Mouse (Mus musculus): ENCODE measurements around the gene Pigk. TPM values are rescaled to one million over a fixed set of nuclear protein-coding genes. Genes with fewer than 3 reads are reported as not detected.

The Pigk gene
- polyA plus RNA-seq, 1 experiment from 2014 or later, result 42.8 TPM

DNA sequence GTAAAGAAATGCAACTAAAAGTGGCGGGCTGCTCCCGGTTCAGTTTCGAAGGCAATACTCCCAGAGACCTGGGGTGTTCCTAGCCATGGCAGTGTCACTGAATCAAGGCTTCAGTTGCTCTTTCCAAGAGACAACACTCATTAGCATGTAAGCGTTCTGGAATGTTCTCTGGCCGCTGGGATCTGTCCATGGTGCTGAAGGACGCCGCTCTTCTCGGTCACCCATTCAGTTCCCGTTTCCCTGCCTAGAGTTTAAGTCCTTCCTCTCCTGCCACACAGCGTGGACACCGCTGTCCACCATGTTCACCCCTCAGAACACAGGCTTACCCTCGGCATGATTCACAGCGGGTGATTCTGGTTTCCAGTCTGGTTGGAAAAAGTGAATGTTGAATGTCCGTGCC lies 107.3 kb downstream of the Pigk start:
- ATAC-seq (ENCODE audit: borderline replicate concordance, extremely low read depth, low FRiP score, low TSS enrichment), result peak; percentile 59; the same call in 1 of the 2 replicates
- no peaks in the 10 kb centered on the region for H3K27me3 ChIP-seq
- no peaks in the 10 kb centered on the region for H3K4me1 ChIP-seq
- H3K9ac ChIP-seq, result no peak overlapping the region
- no peak overlapping the region for H3K4me2 ChIP-seq
- H3K4me3 ChIP-seq, result no peak overlapping the region
- WGBS, result 48% methylated on average over 14 of the region's 14 CpGs
- no peaks in the 10 kb centered on the region for H3K9me3 ChIP-seq
- H3K36me3 ChIP-seq, result no peaks in the 10 kb centered on the region
- no peak overlapping the region for H3K27ac ChIP-seq

DNA sequence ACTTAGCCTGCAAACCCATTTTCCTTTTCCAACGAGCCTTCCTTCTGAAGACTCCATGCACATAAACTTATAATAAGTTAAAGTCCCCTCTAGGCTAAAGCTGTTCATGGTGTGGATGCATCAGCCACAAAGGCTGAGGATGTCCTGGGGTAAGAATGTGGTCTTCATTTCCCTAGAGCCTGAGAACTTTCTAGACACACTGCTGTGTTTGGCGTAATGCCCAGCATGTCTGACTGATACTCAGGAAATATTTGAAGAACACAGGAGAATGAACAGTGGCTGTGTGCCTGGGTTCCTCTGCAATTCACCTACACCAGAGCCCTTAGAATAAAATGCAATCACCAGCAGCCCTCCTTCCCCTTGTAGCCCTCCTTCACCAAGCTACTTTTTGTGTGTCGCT lies 117.5 kb downstream of the Pigk start:
- Histone ChIP-seq H3K4me2 (no peak overlapping the region), H3K4me1 (no peaks in the 10 kb centered on the region; the same call in 1 of the 2 replicates), H3K9ac (no peak overlapping the region), H3K36me3 (no peaks in the 10 kb centered on the region), H3K27me3 (no peaks in the 10 kb centered on the region), H3K9me3 (no peaks in the 10 kb centered on the region), H3K4me3 (no peak overlapping the region), H3K27ac (no peak overlapping the region)
- ATAC-seq (ENCODE audit: borderline replicate concordance, extremely low read depth, low FRiP score, low TSS enrichment), result no peak
- WGBS, result 67% methylated on average over 3 of the region's 3 CpGs

DNA sequence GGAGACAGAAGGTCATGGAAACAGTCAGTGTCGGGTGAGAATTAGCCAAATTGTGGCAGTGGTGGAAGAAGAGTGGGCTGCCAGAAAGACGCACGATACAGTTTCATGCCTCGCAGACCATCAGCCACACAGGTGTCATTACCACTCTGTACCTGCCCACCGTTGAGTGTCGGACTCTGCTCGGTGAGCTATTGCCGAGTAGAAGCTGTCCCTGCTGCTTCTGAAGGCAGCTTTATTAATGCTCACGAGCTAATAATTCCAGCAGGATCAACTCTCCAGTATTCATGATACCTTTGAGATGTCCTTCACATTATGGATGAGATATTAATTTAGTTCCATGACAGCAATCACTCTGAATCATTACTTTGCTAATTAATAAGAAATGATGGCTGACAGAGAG lies 118.1 kb downstream of the Pigk start:
- Histone ChIP-seq H3K27ac (no peak overlapping the region), H3K4me2 (no peak overlapping the region), H3K36me3 (no peaks in the 10 kb centered on the region), H3K27me3 (no peaks in the 10 kb centered on the region), H3K4me3 (no peak overlapping the region), H3K9ac (no peak overlapping the region), H3K4me1 (no peaks in the 10 kb centered on the region; the same call in 1 of the 2 replicates), H3K9me3 (no peaks in the 10 kb centered on the region)
- ATAC-seq (ENCODE audit: borderline replicate concordance, extremely low read depth, low FRiP score, low TSS enrichment), result no peak
- 74% methylated on average over 9 of the region's 9 CpGs for WGBS

DNA sequence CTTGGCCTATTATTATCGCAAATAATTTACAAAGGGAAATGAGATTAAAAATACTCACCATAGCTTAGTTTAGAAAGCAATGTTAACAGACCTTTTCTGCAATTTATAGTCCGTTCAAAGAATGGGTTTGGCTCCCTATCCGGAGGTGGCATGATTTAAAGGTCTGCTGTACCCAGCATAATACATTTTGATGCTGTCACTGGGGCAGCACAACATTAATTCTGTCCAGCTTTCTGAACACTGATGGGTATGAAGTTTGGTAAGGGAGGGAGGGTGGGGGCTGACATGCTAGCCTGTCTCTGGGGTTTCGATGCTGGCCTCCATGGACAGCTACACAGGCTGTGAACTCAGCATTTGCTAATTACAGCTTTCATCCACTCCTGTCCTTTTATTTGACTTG lies 118.5 kb downstream of the Pigk start:
- no peaks in the 10 kb centered on the region; the same call in 1 of the 2 replicates for H3K4me1 ChIP-seq
- H3K36me3 ChIP-seq, result no peaks in the 10 kb centered on the region
- no peak overlapping the region for H3K4me2 ChIP-seq
- no peak overlapping the region for H3K4me3 ChIP-seq
- H3K27ac ChIP-seq, result no peak overlapping the region
- no peaks in the 10 kb centered on the region for H3K9me3 ChIP-seq
- no peak overlapping the region for H3K9ac ChIP-seq
- H3K27me3 ChIP-seq, result no peaks in the 10 kb centered on the region
- no peak for ATAC-seq (ENCODE audit: borderline replicate concordance, extremely low read depth, low FRiP score, low TSS enrichment)
- 72% methylated on average over 4 of the region's 4 CpGs for WGBS

DNA sequence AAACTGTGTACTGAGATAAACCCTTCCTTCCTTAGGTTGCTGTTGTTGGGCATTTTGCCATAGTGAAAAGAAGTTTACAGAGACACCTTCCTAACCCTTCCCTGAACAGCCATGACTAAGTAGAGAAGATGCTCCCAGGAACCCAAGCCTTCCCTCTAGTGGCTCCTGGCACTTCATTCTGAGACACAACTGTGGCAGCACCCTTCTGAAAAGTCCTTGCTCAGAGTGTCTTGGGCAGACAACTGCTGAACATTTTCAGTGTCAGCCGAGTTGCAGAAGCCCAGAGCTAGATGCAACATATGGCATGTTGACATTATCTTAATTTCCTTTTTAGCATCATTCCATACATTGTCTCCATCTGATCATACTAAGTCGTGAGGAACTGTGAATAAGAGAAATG lies 123.5 kb downstream of the Pigk start:
- H3K4me3 ChIP-seq, result no peak overlapping the region
- no peak for ATAC-seq (ENCODE audit: borderline replicate concordance, extremely low read depth, low FRiP score, low TSS enrichment)
- H3K27me3 ChIP-seq, result no peaks in the 10 kb centered on the region
- H3K27ac ChIP-seq, result no peak overlapping the region
- H3K9me3 ChIP-seq, result no peaks in the 10 kb centered on the region
- no peak overlapping the region for H3K9ac ChIP-seq
- WGBS, result 46% methylated on average over 2 of the region's 2 CpGs
- H3K36me3 ChIP-seq, result no peaks in the 10 kb centered on the region
- H3K4me1 ChIP-seq, result no peaks in the 10 kb centered on the region
- H3K4me2 ChIP-seq, result no peak overlapping the region

DNA sequence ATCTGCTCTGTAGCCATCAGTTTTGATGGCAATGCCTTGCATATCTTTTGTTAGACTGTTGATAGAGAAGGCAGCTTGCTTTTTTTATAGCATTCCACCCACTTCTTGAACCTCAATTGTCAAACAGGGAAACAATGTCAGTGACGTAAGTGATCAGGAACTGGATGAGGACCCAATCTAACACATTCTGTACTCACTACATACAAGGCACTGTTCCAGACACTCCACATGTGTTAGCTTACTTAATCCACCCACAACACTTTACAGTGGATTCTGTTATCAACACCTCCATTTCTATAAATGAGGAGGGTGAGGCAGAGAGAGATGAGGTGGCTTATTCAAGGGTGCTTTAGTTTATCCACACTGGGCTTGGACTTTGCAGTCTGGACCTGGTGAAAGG lies 124.0 kb downstream of the Pigk start:
- H3K36me3 ChIP-seq, result no peaks in the 10 kb centered on the region
- no peaks in the 10 kb centered on the region for H3K9me3 ChIP-seq
- H3K9ac ChIP-seq, result no peak overlapping the region
- H3K4me3 ChIP-seq, result no peak overlapping the region
- H3K27me3 ChIP-seq, result no peaks in the 10 kb centered on the region
- 66% methylated on average over 1 of the region's 1 CpGs for WGBS
- H3K27ac ChIP-seq, result no peak overlapping the region
- no peaks in the 10 kb centered on the region for H3K4me1 ChIP-seq
- H3K4me2 ChIP-seq, result no peak overlapping the region
- ATAC-seq (ENCODE audit: borderline replicate concordance, extremely low read depth, low FRiP score, low TSS enrichment), result no peak

DNA sequence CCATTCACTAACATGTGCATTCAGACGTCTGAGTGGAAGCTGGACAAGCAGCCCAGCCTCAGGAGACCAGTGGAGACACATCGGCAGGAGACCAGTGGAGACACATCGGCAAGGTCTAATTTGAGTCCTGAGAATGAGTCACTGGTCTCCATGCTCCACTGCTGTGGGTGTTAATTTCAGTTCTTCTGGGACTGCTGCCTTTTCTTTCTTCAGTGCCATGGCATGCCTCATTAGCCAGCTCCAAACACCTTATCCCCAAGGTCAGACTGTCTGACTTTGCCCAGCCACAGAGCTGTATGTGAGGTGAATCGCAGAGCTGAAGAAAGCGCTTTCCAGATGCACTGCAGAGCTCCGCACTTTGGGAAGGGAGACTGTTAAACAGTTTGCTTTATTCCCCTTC lies 127.4 kb downstream of the Pigk start:
- no peaks in the 10 kb centered on the region for H3K9me3 ChIP-seq
- H3K27ac ChIP-seq, result no peak overlapping the region
- H3K36me3 ChIP-seq, result no peaks in the 10 kb centered on the region
- H3K9ac ChIP-seq, result no peak overlapping the region
- H3K27me3 ChIP-seq, result no peaks in the 10 kb centered on the region
- 87% methylated on average over 6 of the region's 6 CpGs for WGBS
- H3K4me2 ChIP-seq, result no peak overlapping the region
- ATAC-seq (ENCODE audit: borderline replicate concordance, extremely low read depth, low FRiP score, low TSS enrichment), result no peak
- no peak overlapping the region for H3K4me3 ChIP-seq
- H3K4me1 ChIP-seq, result no peaks in the 10 kb centered on the region

DNA sequence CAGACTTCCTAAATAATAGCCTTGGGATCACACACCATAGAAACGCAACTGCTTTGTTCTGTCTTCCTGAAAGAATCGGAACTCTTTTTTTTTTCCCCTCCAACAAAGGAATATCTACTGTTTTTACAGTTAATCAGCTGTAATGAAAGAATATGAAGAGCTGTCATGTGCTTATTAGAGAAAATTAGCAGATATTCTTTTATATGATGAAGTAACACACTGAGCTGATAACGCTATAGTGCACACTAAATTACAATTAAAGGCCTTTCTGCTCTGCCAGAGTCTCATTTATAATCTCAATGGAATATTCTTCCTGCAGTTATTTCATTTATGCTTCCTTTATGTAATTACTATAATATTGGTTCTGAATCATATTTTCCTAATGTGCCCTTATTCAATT lies 128.7 kb downstream of the Pigk start:
- WGBS, result 64% methylated on average over 3 of the region's 3 CpGs
- H3K9ac ChIP-seq, result no peak overlapping the region
- ATAC-seq (ENCODE audit: borderline replicate concordance, extremely low read depth, low FRiP score, low TSS enrichment), result no peak

DNA sequence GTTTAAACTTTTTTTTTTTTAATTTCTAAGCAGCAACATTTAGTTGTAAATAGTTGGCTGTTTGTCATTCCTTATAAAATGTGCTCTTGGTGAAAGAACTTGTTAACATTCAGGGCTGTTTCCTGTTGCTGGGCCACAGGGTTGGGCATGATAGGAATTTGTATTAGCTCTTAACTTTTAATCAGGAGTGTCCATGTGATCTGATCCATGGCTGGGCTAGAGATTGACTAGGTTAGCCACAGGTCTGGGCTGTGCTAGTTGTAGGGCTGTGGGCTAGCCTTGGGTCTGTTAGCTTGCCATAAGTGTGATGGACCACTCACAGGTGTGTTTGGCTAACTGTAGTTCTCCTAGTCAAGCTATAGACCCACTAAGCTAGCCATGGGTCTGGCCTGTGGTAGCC lies 130.0 kb downstream of the Pigk start:
- H3K4me1 ChIP-seq, result no peaks in the 10 kb centered on the region
- H3K4me3 ChIP-seq, result no peak overlapping the region
- H3K27ac ChIP-seq, result no peak overlapping the region
- no peaks in the 10 kb centered on the region for H3K27me3 ChIP-seq
- H3K36me3 ChIP-seq, result no peaks in the 10 kb centered on the region
- no peaks in the 10 kb centered on the region for H3K9me3 ChIP-seq
- ATAC-seq (ENCODE audit: borderline replicate concordance, extremely low read depth, low FRiP score, low TSS enrichment), result no peak
- no peak overlapping the region for H3K4me2 ChIP-seq
- no peak overlapping the region for H3K9ac ChIP-seq

More for the DNA sequence above, 128.7 kb downstream of the Pigk start:
- H3K4me3 ChIP-seq, result no peak overlapping the region
- no peak overlapping the region for H3K4me2 ChIP-seq
- H3K27ac ChIP-seq, result no peak overlapping the region
- H3K4me1 ChIP-seq, result no peaks in the 10 kb centered on the region
- H3K36me3 ChIP-seq, result no peaks in the 10 kb centered on the region
- no peaks in the 10 kb centered on the region for H3K27me3 ChIP-seq
- no peaks in the 10 kb centered on the region for H3K9me3 ChIP-seq

DNA sequence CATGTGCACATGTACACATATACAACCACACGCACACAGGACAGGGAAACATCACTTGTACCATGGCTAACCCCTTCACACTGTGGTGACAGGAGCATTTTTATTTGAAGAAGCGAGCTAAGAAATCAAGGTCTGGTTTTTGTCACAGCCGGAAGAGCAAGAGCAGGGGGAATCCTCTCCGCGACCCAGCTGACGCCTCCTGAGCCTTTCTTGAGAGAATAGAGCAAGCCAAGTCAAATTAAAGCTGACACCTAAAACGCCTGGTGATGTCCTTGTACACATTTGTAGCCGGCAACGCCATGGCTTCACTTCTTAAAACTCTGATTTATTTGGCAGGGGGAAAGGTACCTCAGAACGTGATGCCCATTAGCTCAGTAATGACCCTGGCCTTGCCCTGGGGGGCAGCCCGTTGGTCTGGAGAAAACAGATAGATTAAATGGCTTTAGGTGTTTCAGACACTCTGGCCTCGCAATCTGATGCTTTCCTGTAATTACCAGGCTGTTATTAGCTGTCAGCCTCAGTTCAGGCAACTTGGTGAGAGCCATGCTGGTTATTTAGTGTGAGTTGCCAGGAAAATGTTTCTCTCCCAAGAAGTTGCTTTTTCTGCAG lies 141.2 kb downstream of the Pigk start:
- 57% methylated on average over 12 of the region's 12 CpGs for WGBS
- H3K4me1 ChIP-seq, result no peaks in the 10 kb centered on the region
- no peak overlapping the region for H3K4me2 ChIP-seq
- no peaks in the 10 kb centered on the region for H3K9me3 ChIP-seq
- H3K27me3 ChIP-seq, result no peaks in the 10 kb centered on the region
- no peak for ATAC-seq (ENCODE audit: borderline replicate concordance, extremely low read depth, low FRiP score, low TSS enrichment)
- no peak overlapping the region for H3K9ac ChIP-seq
- H3K4me3 ChIP-seq, result no peak overlapping the region
- H3K27ac ChIP-seq, result no peak overlapping the region
- H3K36me3 ChIP-seq, result no peaks in the 10 kb centered on the region

DNA sequence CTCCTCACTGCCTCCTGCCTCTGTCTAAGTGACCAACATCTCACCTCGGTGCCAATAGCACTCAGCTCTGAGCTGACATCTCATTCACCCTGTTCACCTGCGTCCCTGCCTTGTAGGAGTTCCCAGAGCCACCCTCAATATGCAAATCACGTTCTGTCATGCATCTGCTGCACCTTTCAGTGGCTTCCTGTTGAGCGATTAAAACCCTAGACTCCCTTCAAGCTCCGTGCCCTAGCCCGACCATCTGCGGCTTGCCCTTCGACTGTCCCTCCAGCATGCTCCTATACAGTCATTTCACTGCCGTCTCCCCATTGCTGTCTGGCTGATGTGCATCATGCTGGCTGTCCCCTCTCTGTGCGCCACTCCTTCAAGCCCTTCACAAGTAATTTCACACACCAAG lies 142.2 kb downstream of the Pigk start:
- Histone ChIP-seq H3K9me3 (no peaks in the 10 kb centered on the region), H3K4me2 (no peak overlapping the region), H3K27me3 (no peaks in the 10 kb centered on the region), H3K9ac (no peak overlapping the region), H3K36me3 (no peaks in the 10 kb centered on the region), H3K4me1 (no peaks in the 10 kb centered on the region), H3K4me3 (no peak overlapping the region), H3K27ac (no peak overlapping the region)
- ATAC-seq (ENCODE audit: borderline replicate concordance, extremely low read depth, low FRiP score, low TSS enrichment), result no peak
- 61% methylated on average over 10 of the region's 10 CpGs for WGBS

DNA sequence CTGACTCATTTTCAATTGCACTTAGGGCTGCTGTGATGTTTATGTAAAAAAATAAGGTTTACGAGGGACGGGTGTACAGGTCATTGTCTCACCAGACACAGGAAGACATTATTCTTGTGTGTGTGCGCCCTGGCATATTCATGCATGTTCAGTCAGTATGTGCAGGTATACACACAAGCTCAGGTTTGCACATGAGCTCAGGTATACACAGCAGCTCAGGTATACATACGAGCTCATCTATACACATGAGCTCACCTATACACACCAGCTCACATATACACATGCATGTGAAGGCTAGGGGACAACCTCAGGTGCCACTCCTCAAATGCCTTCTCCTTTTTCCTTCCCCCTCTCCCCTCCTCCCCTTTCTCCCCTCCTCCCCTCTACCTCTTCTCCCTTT lies 147.6 kb downstream of the Pigk start:
- 49% methylated on average over 4 of the region's 4 CpGs for WGBS
- no peak overlapping the region for H3K4me3 ChIP-seq

DNA sequence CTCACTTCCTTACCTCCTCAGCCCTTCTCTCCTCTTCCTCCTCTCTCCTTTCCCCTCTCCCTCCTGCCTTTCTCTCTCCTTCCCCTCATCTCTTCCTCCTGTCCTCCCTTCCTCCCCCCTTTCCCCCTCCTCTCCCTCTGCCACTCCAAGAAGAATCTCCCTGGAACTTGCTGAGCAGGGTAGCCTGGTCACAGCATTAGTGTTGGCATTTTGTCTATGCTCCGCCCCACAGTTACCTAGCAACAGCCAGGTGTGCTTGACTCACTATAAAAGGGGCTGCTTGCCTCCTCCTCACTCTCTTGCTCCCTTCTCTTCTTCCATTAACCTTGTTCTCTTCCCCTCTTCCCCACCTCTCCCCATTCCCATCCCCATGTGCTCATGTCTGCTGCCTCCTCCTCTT lies 148.1 kb downstream of the Pigk start:
- 0 out of 2 replicates have a peak, but pooled peaks have one; percentile 36 for ATAC-seq (ENCODE audit: borderline replicate concordance, extremely low read depth, low FRiP score, low TSS enrichment)
- no peaks in the 10 kb centered on the region for H3K9me3 ChIP-seq

More for the DNA sequence above, 147.6 kb downstream of the Pigk start:
- Histone ChIP-seq H3K27ac (no peak overlapping the region), H3K9me3 (no peaks in the 10 kb centered on the region), H3K4me1 (no peaks in the 10 kb centered on the region), H3K36me3 (no peaks in the 10 kb centered on the region), H3K27me3 (no peaks in the 10 kb centered on the region), H3K9ac (no peak overlapping the region), H3K4me2 (no peak overlapping the region)
- no peak for ATAC-seq (ENCODE audit: borderline replicate concordance, extremely low read depth, low FRiP score, low TSS enrichment)

More for the DNA sequence above, 148.1 kb downstream of the Pigk start:
- 63% methylated on average over 1 of the region's 1 CpGs for WGBS
- no peaks in the 10 kb centered on the region for H3K27me3 ChIP-seq
- no peak overlapping the region for H3K9ac ChIP-seq
- no peak overlapping the region for H3K27ac ChIP-seq
- H3K4me1 ChIP-seq, result no peaks in the 10 kb centered on the region
- H3K4me3 ChIP-seq, result no peak overlapping the region
- H3K36me3 ChIP-seq, result no peaks in the 10 kb centered on the region
- H3K4me2 ChIP-seq, result no peak overlapping the region

Measured in lung, embryonic 15.5 days (tissue).